Mouse (Mus musculus) liver, adult 2 months (tissue): ENCODE measurements around the gene Ext2. TPM values are rescaled to one million over a fixed set of nuclear protein-coding genes. Genes with fewer than 3 reads are reported as not detected.
A peak's percentile ranks its signal among the peaks of the same experiment; 100 is the strongest.

ENCODE experiments used
- DNase-seq: peaks from one replicate; pipeline ENCODE4 v3.0.0-alpha.2; 2011; ENCODE audit warnings: low read depth, low spot score; ENCODE audit errors: extremely low read depth
- H3K27ac ChIP-seq: fragments of 200-500 bp; replicated peaks from 2 replicates; pipeline ENCODE4 v1.5.1; 2012; ENCODE audit warnings: low read depth, mild to moderate bottlenecking, control low read depth, inconsistent platforms, low read length; ENCODE audit not compliant: insufficient read depth
- H3K27me3 ChIP-seq: fragments of 200-500 bp; 2 replicates; pipeline ENCODE4 v1.6.1; 2012; ENCODE audit warnings: mild to moderate bottlenecking, moderate library complexity, low read length, inconsistent platforms; ENCODE audit not compliant: control insufficient read depth, insufficient read depth
- H3K36me3 ChIP-seq: fragments of 200-500 bp; 2 replicates; pipeline ENCODE4 v1.6.1; 2012; ENCODE audit warnings: low read length, inconsistent platforms; ENCODE audit not compliant: control insufficient read depth, insufficient read depth
- H3K4me1 ChIP-seq: fragments of 200-500 bp; 2 replicates; pipeline ENCODE4 v1.6.1; 2011; ENCODE audit warnings: low read length; ENCODE audit not compliant: control insufficient read depth, insufficient read depth
- H3K4me3 ChIP-seq: fragments of 200-500 bp; 2 replicates; pipeline ENCODE4 v1.5.1; 2011; ENCODE audit warnings: low read depth, mild to moderate bottlenecking, control low read depth, low read length, moderate library complexity; ENCODE audit not compliant: insufficient read depth
- H3K79me2 ChIP-seq: fragments of 200-500 bp; 2 replicates; pipeline ENCODE4 v1.6.1; 2012; ENCODE audit warnings: inconsistent platforms, mild to moderate bottlenecking, low read length, moderate library complexity; ENCODE audit not compliant: control insufficient read depth, insufficient read depth
- H3K9ac ChIP-seq: fragments of 200-500 bp; 2 replicates; pipeline ENCODE4 v1.6.1; 2012; ENCODE audit warnings: low read depth, mild to moderate bottlenecking, control low read depth, inconsistent platforms, low read length
- CTCF ChIP-seq: fragments of 200-500 bp; IDR thresholded peaks from 2 replicates; pipeline ENCODE4 v1.5.1; 2011; ENCODE audit warnings: low read depth, low read length, control low read depth
- POLR2A ChIP-seq: fragments of 200-500 bp; IDR thresholded peaks from 2 replicates; pipeline ENCODE4 v1.6.1; 2011; ENCODE audit warnings: low read length, control low read depth; ENCODE audit not compliant: insufficient read depth; ENCODE audit errors: extremely low read depth
- WGBS: fragments of 180-500 bp; shearing (Covaris S2); methylation state at CpG from one replicate; pipeline ENCODE4 v1.1.7; 2018; 5-methylcytosine and 5-hydroxymethylcytosine counted together
- polyA plus RNA-seq: library from polyadenylated mRNA; depleted of rRNA; stranded (reverse); fragments of >200 nt; gene quantifications from 2 replicates; pipeline ENCODE4 v1.2.3, GENCODE M21; 2012
- total RNA-seq: library from RNA; depleted of rRNA; stranded (reverse); fragments of >200 nt; gene quantifications from 2 replicates; pipeline ENCODE4 v1.2.3, GENCODE M21; 2014

The Ext2 gene
- total and polyA plus RNA-seq, 2 experiments: 14.1 to 19.1 TPM

DNA sequence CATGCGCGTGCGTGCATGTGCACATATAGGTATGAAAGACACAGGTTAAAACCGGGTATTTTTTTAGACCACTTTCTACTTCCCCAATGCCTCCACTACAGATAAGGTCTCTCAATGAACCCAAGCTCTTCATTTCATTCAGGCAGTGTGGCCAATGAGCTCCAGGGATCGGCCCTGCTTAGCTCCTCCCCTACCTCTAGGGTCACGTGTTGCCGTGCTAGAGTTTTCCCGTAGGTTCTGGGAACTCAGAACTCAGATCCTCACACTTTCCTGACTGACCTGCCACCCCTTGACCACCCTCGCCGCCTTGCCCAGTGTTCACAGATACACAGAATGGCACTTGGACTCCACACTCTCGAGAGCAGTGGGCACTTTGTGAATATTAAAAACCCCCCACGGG lies 36.5 kb upstream of the Ext2 start:
- TF ChIP-seq CTCF: no peak
- TF ChIP-seq POLR2A: no peak
- Histone ChIP-seq H3K9ac (no peak overlapping the region), H3K4me3 (no peak overlapping the region), H3K27ac (no peak overlapping the region), H3K4me1 (no peaks in the 10 kb centered on the region), H3K27me3 (no peaks in the 10 kb centered on the region), H3K36me3 (no peaks in the 10 kb centered on the region), H3K79me2 (no peaks in the 10 kb centered on the region)
- no peak for DNase-seq
- WGBS: 65% methylated on average over 12 of the region's 12 CpGs

DNA sequence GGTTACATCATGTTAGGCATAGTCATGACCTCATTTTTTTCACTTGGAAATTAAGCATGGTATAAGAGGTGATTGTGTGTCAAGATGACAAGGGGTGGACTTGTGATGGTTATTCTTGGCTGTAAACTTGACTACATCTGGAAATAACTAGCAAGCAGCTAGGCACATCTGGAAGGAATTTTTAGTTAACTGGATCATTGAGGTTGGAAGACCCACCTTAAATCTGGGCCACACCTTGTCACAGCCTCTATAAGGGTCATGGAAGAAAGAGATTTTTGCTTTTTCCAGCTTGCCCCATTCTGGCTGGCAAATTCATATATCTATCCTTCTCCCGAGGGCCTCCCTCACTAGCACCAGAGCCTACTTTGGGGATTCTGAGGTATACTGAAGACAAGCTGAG lies 28.9 kb upstream of the Ext2 start:
- H3K4me1 ChIP-seq: no peaks in the 10 kb centered on the region; the same call in 1 of the 2 replicates
- no peak overlapping the region for H3K27ac ChIP-seq
- TF ChIP-seq CTCF (no peak), POLR2A (no peak)
- H3K27me3 ChIP-seq: no peaks in the 10 kb centered on the region
- DNase-seq: no peak
- H3K79me2 ChIP-seq: no peaks in the 10 kb centered on the region
- H3K4me3 ChIP-seq: no peak overlapping the region
- no peaks in the 10 kb centered on the region for H3K36me3 ChIP-seq
- 89% methylated on average over 1 of the region's 1 CpGs for WGBS
- H3K9ac ChIP-seq: no peak overlapping the region

DNA sequence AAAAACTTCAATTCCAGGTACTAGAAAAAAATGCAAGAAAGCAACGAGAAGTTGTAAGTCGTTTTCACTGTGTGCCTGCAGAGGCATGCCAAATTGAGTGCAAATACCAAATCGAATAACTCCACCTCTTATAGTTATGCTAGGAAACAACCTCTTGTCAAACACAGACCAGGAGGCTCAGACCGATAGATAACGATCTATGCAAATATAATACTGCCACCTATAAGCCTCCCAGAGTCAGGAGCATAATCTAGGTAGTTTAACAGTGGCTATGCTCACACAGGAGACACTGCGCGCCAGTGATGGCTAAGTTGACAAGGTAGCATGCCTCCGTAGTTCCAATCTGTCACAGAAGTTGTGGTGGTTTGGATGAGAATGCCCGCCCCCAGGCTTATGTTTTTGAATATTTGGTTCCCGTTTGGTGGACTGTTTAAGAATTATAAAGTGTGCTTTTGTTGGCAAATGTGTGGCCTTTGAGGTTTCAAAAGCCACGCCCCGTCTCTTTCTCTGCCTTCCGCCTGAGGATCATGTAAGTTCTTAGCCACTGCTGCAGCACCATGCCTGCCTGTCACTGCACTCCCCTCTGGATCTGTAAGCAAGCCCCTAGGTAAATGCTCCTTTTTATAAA lies 28.1 kb upstream of the Ext2 start:
- Histone ChIP-seq H3K4me1 (no peaks in the 10 kb centered on the region; the same call in 1 of the 2 replicates), H3K27ac (no peak overlapping the region), H3K79me2 (no peaks in the 10 kb centered on the region), H3K4me3 (no peak overlapping the region), H3K36me3 (no peaks in the 10 kb centered on the region), H3K9ac (no peak overlapping the region), H3K27me3 (no peaks in the 10 kb centered on the region)
- no peak for TF ChIP-seq CTCF
- no peak for TF ChIP-seq POLR2A
- no peak for DNase-seq
- 49% methylated on average over 13 of the region's 13 CpGs for WGBS

DNA sequence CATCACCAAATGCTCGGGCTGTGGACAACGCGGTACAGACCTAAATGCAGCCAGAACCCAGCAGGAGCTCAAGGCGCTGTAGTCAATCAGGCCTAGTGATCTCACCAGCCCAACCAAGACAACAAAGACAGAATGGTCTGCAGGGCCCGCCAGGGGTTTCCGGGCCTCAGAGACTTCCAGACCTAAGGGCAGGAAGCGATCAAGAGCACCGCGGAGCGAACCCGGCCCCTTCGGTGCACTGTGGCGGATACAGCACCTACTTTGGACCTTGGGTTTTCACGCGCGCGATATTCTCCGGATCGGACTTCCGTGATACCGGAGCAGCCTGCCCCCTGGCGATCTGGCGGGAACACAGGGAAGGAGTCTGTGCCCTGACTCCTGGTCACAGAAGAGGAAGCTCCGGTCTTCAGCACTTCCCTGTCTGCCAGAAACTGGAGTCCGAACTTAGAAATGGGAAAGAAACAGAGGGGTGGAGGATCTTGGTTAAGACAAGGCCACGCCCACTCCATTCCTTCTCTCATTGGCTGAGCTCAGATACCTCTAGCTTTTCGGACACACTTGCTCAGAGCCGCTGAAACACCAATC lies 27.2 kb upstream of the Ext2 start, which contains the start of gene Accs:
Gene Accs (minus strand): TSS at position 439 of the 585 bp plus-strand sequence.
- Histone ChIP-seq H3K27me3 (no peaks in the 10 kb centered on the region), H3K4me1 (no peaks in the 10 kb centered on the region; the same call in 1 of the 2 replicates), H3K79me2 (no peaks in the 10 kb centered on the region), H3K9ac (peak within 1 kb of the TSS; percentile 50), H3K36me3 (no peaks in the 10 kb centered on the region), H3K27ac (peak within 1 kb of the TSS; percentile 21; the same call in 1 of the 2 replicates), H3K4me3 (peak within 1 kb of the TSS; percentile 56)
- WGBS: under 1% methylated on average over 28 of the region's 28 CpGs
- TF ChIP-seq CTCF: peak; percentile 80
- TF ChIP-seq POLR2A: no peak
- peak; percentile 83 for DNase-seq

DNA sequence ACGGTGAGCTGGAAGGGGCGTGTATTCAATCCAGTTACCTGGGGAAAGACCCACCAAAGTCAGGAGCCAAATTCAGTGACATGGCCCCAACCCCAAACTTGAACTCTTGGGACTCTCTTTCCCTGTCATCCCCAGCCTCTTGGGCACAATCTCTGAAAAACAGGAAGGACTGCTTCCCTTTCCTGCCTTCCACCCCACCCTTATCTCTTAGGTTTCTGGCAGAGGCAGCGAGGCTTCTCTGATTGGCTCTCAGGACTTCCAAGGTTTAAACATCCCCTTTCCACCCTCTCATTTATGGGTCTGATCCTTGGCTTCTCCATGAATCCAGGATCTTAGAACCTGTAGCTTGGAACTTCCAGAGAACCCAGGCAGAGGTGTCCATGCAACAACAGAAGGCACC lies 19.0 kb upstream of the Ext2 start:
- Histone ChIP-seq H3K36me3 (0 out of 2 replicates have a peak, but pooled peaks cover 2% of the 10 kb centered on the region), H3K4me3 (no peak overlapping the region), H3K4me1 (no peaks in the 10 kb centered on the region), H3K79me2 (no peaks in the 10 kb centered on the region), H3K27ac (peak overlapping the region; percentile 57), H3K27me3 (no peaks in the 10 kb centered on the region), H3K9ac (no peak overlapping the region)
- TF ChIP-seq CTCF: no peak
- TF ChIP-seq POLR2A: no peak
- WGBS: 91% methylated on average over 3 of the region's 3 CpGs
- peak; percentile 14 for DNase-seq

DNA sequence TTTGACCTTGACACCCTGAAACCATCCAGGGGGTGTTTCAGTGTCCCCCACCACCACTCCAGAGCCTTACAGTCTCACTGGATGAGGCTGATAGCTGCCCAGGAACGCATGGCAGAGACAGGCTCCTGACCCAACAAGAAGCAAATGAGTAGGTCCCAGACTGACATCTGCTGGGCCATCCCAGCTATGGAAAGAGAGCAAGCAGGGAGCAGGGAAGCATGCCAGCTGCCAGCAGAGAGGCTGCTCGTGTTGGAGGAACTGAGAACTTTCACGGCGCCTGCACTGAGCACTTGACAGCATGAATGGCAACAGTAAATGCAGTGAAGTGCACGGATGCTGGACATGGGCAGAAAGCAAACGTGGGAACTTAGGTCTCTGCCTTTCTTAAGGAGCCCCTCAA lies 17.7 kb upstream of the Ext2 start:
- no peak for DNase-seq
- TF ChIP-seq POLR2A: no peak
- no peak for TF ChIP-seq CTCF
- H3K27me3 ChIP-seq: no peaks in the 10 kb centered on the region
- no peaks in the 10 kb centered on the region for H3K4me1 ChIP-seq
- H3K27ac ChIP-seq: no peak overlapping the region
- H3K9ac ChIP-seq: no peak overlapping the region
- no peaks in the 10 kb centered on the region for H3K79me2 ChIP-seq
- 82% methylated on average over 6 of the region's 6 CpGs for WGBS
- H3K4me3 ChIP-seq: no peak overlapping the region
- H3K36me3 ChIP-seq: 0 out of 2 replicates have a peak, but pooled peaks cover 2% of the 10 kb centered on the region
